Mouse (Mus musculus) left cerebral cortex, adult 9 months (tissue): ENCODE measurements around the gene Cx3cl1.
A peak's percentile ranks its signal among the peaks of the same experiment; 100 is the strongest.

ENCODE experiments used
- DNase-seq, 2 experiments: peaks; one replicate each; pipeline ENCODE4 v3.0.0; 2022; ENCODE audit warnings: low spot score in 2 of 2

Cx3cl1 gene

DNA sequence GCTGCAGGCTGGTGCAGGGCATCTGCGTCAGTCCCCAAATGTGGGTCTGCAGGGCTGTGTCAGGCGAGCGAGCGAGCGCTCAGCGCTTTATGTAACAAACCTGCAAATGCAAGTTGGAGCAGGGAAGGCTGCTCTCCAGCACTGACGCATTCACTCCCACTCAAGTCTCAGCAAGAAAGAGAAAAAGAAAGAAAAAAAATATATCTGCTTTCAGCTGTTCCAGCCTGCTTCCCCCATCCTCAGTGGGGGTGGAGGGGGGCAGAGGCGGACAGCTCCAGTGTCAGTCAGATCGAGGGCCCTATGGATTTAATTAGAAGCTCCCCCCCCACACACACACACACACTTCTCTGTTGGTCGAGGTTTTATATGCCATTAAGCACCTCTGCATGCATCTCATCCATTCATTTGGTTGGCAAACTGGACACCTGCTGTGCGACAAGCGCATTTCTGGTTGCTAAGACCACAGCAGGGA lies 1.9 kb downstream of the Cx3cl1 start:
- peak; percentile 84 for DNase-seq

DNA sequence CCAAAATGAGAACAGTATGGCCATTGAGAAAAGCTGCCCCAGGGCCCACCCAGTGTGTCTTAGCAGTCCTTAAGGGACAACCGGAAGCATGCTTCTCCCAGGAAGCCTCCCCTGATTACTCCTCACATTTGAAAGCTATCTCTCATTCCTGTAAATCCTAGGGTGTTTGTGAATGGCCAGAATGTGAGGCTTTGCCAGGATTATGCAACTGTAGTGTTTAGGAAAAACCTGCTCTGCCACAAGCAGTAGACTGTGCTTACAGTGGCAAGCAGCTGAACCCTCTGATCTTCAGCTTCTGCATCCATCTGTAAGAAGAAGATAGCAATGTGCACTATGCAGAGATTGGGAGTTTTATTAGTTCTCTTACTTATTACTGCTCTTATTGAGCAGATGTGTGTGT lies 2.8 kb downstream of the Cx3cl1 start:
- DNase-seq: peak in 1 of 2 experiments; percentile 41

DNA sequence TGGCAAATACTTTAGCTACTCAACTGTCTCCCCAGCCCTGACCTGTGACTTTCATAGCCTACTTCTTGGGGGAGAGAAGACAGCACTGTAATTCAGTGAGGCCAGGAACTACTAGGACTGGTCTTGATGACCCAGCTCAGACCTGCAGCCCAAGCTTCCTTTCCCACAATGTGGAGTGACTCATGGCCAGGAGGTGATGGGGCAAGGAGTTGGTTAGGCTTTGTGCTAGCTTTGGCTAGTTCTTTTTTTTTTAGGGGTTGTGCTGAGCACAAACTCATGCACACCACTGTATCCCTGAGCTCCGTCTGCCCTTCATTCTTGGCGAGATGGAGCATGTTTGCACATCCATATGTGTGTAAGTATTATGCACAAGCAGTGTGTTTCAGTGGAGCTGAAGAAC lies 4.5 kb downstream of the Cx3cl1 start:
- DNase-seq: no peak

DNA sequence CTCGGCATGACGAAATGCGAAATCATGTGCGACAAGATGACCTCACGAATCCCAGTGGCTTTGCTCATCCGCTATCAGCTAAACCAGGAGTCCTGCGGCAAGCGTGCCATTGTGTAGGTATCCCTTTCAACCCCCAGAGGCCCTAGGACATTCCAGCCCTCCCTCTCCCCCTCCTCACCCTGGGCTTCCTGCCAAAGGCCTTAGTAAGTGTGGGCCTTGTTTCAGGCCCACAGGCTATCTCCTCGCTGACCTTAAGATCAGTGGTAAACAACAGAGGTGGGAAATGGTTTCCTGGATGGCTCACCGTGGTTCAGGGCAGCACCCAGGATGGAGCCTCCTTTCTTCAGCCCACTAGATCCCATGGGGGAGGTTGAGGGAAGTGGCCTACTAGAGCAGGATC lies 6.2 kb downstream of the Cx3cl1 start:
- DNase-seq: no peak

DNA sequence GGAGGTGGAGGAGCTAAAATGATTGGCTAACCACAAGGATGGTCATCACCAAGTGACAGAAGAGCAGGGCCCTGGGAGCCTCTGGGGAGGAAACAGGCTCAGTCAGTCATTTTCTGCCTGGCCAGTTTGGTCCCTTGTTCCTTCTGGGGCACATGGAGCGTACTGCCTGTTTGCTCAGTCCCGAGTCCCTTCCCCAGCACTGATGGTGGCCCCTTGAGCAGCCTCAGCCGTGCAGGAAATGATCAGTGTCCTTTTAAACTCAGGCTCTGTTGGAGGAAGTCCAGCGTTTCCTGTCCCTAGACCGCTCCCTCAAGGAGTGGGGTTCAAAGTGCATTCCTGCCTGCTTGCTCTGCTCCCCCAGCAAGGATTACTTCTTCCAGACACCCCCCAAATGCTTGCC lies 6.7 kb downstream of the Cx3cl1 start:
- no peak for DNase-seq

DNA sequence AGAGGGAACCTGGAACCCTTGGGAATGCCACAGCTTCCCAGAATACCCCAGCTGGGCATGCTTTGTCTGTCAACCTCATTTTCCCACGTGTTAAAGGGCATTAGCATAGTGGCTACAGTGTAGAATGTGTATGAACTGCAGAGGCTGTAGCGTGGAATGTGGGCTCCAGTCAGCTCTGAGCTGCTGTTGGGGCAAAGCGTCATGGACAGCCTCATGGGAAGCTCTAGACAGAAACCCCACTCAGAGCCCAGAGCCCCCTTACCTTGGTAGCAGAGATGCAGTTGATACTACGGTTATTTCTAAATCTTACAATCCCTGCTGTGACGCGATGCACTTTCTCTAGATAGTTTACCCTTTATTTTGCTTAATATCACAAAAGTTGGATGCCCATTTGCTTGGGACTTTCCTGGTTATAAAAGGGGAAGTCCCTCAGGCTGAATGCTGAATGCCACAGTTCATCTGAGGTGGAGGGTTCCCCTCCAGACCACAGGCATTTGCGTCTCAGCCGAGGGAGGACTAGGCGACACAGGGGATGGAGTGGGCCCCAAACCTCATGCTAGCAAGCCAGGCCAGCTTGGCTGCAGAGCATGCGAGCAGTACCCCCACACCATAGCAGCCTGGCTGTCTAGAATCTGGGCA lies 7.2 kb downstream of the Cx3cl1 start:
- no peak for DNase-seq

DNA sequence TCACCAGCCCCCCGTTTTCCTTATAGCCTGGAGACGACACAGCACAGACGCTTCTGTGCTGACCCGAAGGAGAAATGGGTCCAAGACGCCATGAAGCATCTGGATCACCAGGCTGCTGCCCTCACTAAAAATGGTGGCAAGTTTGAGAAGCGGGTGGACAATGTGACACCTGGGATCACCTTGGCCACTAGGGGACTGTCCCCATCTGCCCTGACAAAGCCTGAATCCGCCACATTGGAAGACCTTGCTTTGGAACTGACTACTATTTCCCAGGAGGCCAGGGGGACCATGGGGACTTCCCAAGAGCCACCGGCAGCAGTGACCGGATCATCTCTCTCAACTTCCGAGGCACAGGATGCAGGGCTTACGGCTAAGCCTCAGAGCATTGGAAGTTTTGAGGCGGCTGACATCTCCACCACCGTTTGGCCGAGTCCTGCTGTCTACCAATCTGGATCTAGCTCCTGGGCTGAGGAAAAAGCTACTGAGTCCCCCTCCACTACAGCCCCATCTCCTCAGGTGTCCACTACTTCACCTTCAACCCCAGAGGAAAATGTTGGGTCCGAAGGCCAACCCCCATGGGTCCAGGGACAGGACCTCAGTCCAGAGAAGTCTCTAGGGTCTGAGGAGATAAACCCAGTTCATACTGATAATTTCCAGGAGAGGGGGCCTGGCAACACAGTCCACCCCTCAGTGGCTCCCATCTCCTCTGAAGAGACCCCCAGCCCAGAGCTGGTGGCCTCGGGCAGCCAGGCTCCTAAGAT lies 7.9 kb downstream of the Cx3cl1 start:
- DNase-seq: no peak

DNA sequence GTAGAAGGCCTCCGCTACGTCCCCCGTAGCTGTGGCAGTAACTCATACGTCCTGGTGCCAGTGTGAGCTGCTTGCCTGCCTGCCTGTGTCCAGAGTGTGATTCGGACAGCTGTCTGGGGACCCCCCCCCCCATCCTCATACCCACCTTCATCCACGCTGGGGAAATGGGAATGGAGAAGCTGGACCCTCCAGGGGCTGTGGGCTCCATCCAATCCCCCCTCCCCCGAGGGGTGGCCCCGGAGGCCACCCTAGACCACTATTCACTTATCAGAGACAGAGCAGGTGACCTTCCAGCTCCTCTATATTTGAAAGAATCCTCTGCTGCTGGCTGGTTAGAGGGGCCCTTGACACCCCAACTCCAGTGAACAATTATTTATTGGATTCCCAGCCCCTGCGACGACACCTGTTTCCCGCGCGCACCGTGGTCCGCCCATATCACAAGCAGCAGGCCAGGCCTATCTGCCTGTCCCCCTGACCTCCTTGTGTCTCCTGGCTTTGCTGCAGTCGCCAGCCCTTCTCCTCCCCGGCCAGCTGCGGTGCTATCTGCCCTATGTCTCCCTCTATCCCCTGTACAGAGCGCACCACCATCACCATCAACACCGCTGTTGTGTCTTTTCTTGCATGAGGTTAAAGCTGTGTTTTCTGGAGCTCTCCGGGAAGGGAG lies 8.8 kb downstream of the Cx3cl1 start:
- no peak for DNase-seq

DNA sequence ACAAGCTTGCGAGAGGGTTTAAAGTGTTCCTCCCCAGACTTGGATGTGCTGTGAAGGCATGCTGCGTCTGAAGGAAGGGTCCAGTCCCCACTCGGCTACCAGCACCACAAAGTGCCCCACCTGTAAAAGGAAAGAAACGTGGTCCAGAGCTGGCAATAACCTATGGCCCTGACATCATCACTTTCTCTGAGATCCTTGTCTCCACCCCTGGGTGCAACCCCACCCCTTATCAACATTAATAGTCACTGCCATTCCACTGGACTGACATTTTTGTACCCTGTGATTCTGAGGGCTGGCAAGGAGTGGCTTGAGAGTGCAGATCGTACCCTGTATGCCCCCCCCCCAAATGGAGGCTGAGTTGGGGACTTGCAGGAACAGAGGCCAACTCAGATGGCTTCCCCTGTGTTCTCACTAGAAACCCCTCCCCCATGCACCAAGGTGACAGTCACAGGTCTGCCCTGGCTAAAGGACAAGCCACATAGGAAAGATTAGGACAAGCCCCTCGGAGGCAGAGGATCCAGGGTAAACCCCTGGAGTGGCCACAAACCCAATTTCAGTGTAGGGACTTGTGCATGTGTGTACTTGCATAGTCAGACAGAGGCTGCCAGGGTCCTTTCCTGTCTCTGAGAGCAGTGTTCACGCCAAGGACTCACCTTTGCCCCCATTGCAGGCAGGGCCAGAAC lies 9.5 kb downstream of the Cx3cl1 start:
- DNase-seq: no peak

DNA sequence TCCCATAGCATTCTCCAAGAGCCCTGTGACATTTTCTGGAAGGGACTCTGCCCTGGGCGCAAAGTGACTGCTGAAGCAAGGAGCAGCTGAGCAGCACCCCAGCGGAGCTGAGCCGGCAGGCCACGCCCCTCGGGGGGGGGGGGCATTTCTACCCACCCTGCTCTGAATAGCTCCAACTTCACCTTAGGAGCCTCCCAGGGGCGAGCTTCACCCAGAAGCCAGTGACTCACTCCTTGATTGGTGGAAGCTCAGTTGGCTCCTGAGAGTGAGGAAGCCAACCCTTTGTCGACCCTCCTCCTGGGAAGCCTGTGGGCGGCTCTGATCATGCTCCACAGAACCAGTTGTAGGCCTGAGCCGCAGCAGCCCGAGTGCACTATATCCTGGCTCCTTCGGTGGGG lies 10.0 kb downstream of the Cx3cl1 start:
- DNase-seq: no peak

DNA sequence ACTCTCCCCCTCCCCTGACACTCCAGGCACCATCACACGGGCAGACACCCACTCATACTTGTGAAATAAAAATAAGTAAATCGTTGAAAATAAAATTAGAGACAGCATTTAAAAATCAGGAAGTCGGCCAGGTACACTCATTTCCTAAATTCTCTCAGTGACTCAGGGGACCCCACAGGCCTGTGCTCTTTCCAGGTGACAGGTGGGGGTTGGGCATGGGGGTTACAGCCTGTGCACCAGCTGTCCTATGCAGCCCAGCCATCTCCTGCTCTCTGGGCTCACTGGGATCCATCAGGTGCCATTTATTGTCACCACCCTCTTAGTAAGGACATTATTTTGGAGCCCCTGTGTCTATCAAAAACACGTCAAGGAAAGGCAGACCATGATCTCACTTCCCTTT lies 12.1 kb downstream of the Cx3cl1 start:
- no peak for DNase-seq

DNA sequence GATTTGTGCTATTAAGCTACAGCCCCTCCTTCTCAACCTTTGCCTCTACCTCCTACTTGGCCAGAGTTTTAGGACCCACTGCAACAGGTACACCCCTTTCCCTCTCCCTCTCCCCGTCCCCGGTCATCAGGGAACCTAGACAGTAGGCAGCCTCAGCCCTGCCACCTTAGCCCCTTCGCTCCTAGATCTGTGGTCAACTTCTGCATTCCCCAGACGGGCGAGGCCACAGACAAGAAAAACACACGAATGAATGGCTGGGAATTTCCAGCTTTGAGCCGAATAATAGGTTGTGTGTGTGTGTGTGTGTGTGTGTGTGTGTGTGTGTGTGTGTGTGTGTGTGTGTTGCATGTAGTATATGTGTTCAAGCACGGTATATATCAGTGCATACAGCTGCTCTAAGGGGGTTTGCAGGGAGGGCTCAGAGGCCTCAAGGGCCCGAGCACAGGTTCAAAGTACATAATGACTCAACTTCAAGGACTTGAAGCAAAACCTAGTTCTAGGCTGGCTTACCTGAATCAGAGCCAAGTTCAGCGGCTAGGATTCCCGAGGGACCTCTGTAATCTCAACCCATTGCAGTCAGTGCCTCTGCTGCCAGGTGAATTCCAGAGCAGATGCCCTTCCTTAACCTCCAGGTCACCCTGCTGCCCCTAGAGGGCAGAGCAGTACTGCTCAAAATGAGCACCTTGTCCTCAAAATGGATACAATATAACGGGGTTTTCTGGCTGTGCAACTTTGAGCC lies 13.6 kb downstream of the Cx3cl1 start:
- no peak for DNase-seq

DNA sequence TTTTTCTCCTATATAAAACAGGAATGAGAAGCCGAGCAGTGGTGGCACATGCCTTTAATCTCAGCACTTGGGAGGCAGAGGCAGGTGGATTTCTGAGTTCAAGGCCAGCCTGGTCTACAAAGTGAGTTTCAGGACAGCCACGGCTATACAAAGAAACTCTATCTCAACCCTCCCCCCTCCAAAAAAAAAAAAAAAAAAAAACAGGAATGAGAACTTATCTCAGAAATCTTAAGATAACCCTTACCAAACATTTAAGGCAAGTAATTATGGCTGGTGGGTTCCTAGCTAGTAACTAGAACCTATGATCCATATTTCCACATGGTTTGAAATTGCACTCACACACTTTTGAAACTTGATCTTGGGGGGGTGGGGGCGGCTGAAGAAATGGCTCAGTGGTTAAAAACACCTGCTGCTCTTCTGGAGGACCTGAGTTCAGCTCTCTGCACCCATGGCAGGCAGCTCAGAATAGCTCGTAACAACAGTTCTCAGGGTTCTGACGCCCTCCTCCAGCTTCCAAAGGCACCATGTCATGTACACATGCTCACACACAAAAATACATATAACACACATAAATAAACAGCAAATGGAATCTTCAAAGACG lies 14.3 kb downstream of the Cx3cl1 start:
- no peak for DNase-seq

DNA sequence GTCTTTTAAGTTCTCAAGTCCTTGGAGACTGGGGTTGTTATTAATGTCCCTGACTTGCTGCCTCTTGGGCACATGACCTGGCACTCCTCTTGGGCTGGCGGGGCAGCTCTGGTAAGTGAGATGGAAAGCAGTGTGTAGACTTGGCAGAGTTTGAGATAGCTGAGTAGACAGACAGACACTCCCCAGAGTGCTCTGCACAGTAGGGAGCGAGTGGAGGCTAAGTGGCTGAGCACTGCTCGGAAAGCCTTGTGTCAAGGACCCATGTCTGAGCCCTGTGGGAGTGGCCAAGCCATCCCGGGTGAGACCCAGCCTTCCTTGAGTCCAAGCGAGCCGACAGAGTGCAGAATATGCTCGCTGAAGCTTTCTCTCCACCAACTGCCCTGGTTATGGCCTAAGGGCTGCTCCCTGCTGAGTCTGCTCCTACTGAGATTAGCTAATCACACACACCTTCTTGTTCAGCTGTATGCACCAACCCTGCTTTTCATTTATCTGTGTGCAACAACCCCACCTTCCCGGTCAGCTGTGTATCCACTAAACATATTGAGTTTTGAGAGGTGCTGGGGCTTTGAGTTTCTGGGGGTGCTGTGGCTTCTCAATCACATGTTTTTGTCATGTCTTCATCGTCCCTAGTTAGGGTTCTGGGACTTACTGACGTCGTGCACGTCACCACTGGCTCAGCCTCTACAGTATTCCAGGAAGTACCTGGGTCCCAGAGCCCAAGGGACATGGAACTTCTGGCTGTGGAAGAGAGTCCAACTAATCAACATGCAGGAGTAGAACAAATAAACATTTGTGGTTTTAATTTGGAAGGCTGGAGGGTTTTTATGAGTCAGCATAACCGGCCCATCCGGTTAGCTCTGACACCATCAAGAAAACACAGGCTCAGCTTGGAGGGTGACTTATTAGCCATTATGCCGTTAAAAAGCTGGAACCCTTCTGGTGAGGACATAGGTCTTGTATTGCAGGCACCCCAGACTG lies 16.0 kb downstream of the Cx3cl1 start:
- no peak for DNase-seq

DNA sequence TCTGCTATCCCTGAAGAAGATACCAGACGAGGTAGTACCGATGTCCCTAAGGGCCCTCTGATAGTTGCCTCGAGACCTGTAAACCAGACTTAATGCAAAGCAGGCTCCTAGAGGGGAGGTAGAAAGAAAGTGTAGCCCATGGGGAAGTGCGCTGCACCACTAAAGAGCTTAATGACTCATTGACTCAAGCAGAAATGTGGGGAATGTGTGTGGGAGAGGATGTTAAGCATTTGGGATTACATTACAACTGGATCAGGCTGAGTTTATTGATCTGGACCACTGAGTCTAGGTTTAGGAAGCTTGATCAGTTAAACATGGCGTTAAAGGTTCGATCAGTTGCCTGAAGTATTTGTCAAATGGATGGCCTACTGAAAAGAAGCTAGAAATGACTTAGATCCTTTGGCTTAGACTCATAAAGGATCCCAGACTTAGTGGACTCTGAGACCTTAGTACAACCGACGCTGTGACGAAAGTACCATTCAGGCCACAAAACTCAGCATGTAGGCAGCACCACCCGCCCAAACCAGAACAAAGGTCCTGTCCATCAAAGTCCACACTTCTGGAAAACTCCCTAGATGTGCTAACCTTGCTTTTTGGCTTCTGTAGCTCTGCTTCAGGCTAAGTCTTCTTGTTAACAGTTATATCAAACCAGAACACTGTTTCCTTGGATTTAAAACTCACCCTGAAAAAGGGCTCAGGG lies 17.6 kb downstream of the Cx3cl1 start:
- DNase-seq: no peak

DNA sequence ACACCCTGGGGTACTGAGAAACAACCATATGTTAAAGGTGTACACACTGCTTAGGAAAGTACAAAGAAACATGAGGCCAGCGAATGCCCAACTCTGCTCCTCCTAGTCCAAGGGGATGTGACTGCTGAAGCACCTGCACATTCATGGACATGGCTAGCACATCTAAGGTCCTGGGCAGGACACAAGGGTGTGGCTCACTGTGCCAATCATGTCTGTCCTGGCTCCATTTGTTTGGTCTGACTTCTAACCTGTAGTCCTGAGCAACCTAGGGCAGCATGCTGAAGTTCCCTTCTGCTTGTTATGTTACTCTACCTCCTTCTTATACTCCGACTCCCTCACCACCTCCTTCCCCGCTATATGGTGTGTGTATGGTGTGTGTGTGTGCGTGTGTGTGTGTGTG lies 22.6 kb downstream of the Cx3cl1 start:
- DNase-seq: no peak

DNA sequence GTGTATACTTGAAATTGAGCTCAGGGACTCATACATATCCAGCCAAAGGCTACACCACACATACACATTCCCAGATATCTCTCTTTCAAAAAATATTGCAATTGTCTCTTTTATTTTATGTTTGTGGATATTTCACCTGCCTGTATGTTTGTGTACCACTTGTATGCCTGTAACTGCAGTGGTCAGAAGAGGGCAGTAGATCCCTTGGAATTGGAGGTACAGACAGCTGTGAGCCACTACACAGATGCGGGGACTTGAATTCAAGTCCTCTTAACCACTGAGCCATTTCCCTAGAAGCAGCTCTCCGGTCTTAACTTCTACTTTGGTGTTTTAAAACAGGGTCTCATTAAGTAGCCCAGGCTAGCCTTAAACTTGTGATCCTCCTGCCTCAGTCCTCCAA lies 23.0 kb downstream of the Cx3cl1 start:
- DNase-seq: no peak

DNA sequence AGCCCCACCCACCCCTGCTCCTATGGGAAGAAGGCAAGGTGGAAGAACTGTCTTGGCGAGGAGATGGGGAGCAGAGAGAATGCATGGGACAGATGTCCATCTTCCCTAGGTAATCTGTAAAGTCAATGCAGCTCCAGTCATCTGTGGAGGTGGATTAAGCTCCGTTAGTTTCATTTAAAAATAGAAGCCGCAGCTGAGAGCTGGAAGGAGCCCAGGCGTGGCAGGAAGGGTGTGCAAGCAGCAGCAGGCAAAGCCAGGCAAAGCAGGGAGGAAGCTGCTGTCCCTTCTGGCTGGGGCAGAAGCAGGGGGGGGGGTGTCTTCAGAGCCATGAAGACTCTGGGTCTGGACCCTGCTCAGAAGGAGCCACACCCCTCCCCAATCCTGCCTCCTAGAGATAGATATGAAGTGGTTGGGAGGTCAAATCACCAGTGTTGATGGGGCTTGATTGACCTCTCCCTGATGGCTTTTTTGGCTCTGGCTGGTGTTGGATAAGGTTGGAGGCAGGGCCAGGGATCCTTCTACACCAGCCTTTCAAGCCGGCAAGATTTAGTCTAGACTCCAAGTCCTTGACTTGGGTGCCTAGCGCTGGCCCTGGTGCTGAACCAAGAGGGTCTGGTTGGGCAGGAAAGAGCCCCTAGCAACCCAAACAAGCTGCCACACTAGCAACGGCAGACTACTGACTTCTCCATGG lies 28.6 kb downstream of the Cx3cl1 start:
- peak in 1 of 2 experiments; percentile 72 for DNase-seq
